Mouse (Mus musculus) E14TG2a.4 (cell line): Measurements from ENCODE around the gene Proser2.

Experiments
- CTCF ChIP-seq: conservative IDR thresholded peaks from 2 replicates; pipeline ENCODE4 v1.5.1; 2014; ENCODE audit warnings: low read length
- NANOG ChIP-seq: IDR thresholded peaks from 2 replicates; pipeline ENCODE4 v1.6.1; 2014; ENCODE audit warnings: borderline replicate concordance, low read length, mixed read lengths
- POU5F1 ChIP-seq: IDR thresholded peaks from 2 replicates; pipeline ENCODE4 v1.6.1; 2014; ENCODE audit warnings: low read length, borderline replicate concordance

GRCm38 (mm10) chr2:6146257-6146656 lies 16.2 kb upstream of the Proser2 start:
- TF ChIP-seq CTCF (no peak), POU5F1 (no peak), NANOG (no peak)
